Mouse (Mus musculus) c-Kit-positive CD71-positive TER-119-positive erythroid progenitor cells, embryonic 14.5 days (primary cell): ENCODE data around the gene Smarca4.

ENCODE experiments used
- DNase-seq: peaks from one replicate; pipeline ENCODE4 v3.0.0-alpha.2; 2013; ENCODE audit warnings: low spot score

Smarca4 gene

DNA sequence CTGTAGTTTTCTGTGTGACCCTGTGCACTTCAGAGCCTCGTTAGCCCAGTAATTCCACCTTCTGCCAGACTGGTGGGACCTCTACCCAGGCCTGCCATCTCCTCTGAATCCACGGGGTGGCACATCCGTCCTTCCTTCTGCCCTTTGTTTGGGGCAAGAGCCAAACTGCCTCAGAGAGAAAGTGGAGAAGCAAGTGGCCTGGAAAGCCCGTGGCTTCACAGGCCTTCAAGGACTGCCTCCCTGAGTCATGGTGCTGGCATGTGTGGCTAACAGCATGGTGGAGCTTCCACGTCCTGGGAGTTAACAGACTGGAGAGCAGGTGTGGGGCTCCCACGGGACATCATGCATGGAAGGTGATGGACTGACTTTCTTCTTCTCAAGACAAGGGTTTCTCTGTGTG lies 135.4 kb downstream of the Smarca4 start:
- no peak for DNase-seq

DNA sequence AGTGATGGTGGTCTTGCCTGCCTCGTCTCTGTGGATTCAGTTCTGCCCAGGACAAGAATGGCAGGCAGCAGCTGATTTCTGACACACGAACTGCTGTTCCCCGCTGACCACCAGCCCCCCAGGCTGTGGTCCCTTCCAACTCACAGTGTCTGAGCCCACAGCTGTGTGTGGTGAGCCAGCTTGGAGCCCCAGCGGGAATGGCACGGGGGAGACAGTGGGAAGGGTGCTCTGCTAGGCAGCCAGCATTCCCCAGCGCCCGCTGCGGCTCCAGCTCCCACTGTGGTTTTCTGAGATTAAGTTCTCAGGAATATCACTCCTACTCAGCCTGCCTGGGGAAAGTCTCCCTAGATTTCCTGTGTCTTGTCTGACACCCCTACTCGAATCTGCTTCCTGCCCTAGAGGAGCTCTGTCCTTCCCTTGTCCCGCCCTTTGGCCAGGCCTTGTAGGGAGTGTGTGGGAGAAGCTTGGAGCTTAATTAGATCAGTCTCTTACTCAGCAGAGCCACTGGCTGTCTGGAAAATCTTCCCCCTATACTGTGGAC lies 136.4 kb downstream of the Smarca4 start:
- no peak for DNase-seq
